Mouse (Mus musculus) heart, embryonic 14.5 days (tissue): ENCODE data around the gene Sucla2. TPM values are rescaled to one million over a fixed set of nuclear protein-coding genes. Genes with fewer than 3 reads are reported as not detected.

Experiments used
- ATAC-seq: fragments of 200-750 bp; cut with Nextera tagmentation; 2 replicates; pipeline ENCODE4 v1.8.0; 2017; ENCODE audit warnings: low read depth, moderate TSS enrichment; ENCODE audit not compliant: insufficient number of reproducible peaks, insufficient read depth, low FRiP score
- H3K27ac ChIP-seq, 2 experiments: fragments of 200-500 bp in 1 of 2; fragments of 300-500 bp in 1 of 2; sonication (generic) in 1 of 2; replicated peaks in 1 of 2; 2 replicates each; pipeline ENCODE4 v1.5.1; 2012 to 2014; ENCODE audit warnings: low read depth in 2 of 2, low read length in 2 of 2, control low read depth in 1 of 2, mild to moderate bottlenecking in 1 of 2, mixed read lengths in 1 of 2; ENCODE audit not compliant: control insufficient read depth in 1 of 2, insufficient read depth in 1 of 2
- H3K27me3 ChIP-seq: fragments of 300-500 bp; sonication (generic); 2 replicates; pipeline ENCODE4 v1.6.1; 2014; ENCODE audit warnings: mild to moderate bottlenecking, low read length, control low read depth; ENCODE audit not compliant: control insufficient read depth, insufficient read depth
- H3K36me3 ChIP-seq: fragments of 300-500 bp; sonication (generic); 2 replicates; pipeline ENCODE4 v1.6.1; 2014; ENCODE audit warnings: mild to moderate bottlenecking, control low read depth, low read length, mixed read lengths; ENCODE audit not compliant: control insufficient read depth, insufficient read depth
- H3K4me1 ChIP-seq, 2 experiments: fragments of 200-500 bp in 1 of 2; fragments of 300-500 bp in 1 of 2; sonication (generic) in 1 of 2; 2 replicates each; pipeline ENCODE4 v1.6.1; 2012 to 2014; ENCODE audit warnings: low read length in 2 of 2, control low read depth in 1 of 2, mixed read lengths in 1 of 2; ENCODE audit not compliant: control insufficient read depth in 2 of 2, insufficient read depth in 2 of 2
- H3K4me2 ChIP-seq: fragments of 300-500 bp; sonication (generic); 2 replicates; pipeline ENCODE4 v1.6.1; 2014; ENCODE audit warnings: mild to moderate bottlenecking, low read length
- H3K4me3 ChIP-seq, 2 experiments: fragments of 200-500 bp in 1 of 2; fragments of 300-500 bp in 1 of 2; sonication (generic) in 1 of 2; 2 replicates each; pipeline ENCODE4 v1.5.1; 2012 to 2014; ENCODE audit warnings: low read length in 2 of 2, mild to moderate bottlenecking in 2 of 2, control low read depth in 1 of 2, low read depth in 1 of 2, moderate library complexity in 1 of 2; ENCODE audit not compliant: control insufficient read depth in 1 of 2, insufficient read depth in 1 of 2
- H3K9ac ChIP-seq: fragments of 300-500 bp; sonication (generic); 2 replicates; pipeline ENCODE4 v1.6.1; 2014; ENCODE audit warnings: mild to moderate bottlenecking, low read length
- H3K9me3 ChIP-seq: fragments of 300-500 bp; sonication (generic); 2 replicates; pipeline ENCODE4 v1.6.1; 2016; ENCODE audit warnings: low read length, control low read depth; ENCODE audit not compliant: control insufficient read depth
- WGBS: fragments of 180-500 bp; shearing (Covaris S2); extraction: QIAGEN DNeasy Blood & Tissue Kit; methylation state at CpG from one replicate; pipeline ENCODE4 v1.1.7; 2014; 5-methylcytosine and 5-hydroxymethylcytosine counted together
- polyA plus RNA-seq: library from polyadenylated mRNA; unstranded; fragments of >200 nt; fragmentation: Nextera tagmentation; extraction: Ambion mirVana; gene quantifications from 2 replicates; pipeline ENCODE4 v1.2.1, GENCODE M21; 2014

Sucla2 gene
- polyA plus RNA-seq, 1 experiment from 2014 or later, result 240 TPM

GRCm38 (mm10) chr14:73484366-73485110 lies 40.6 kb upstream of the Sucla2 start:
- WGBS, result 72% methylated on average over 3 of the region's 3 CpGs
- H3K4me2 ChIP-seq, result no peak overlapping the region
- H3K4me3 ChIP-seq, result no peak overlapping the region
- H3K27me3 ChIP-seq, result no peaks in the 10 kb centered on the region
- no peaks in the 10 kb centered on the region for H3K9me3 ChIP-seq
- no peak overlapping the region for H3K9ac ChIP-seq
- no peak overlapping the region for H3K27ac ChIP-seq
- peaks cover 0 to 7% of the 10 kb centered on the region in 2 experiments; a peak in 2 of 4 replicates for H3K4me1 ChIP-seq
- no peaks in the 10 kb centered on the region for H3K36me3 ChIP-seq
- no peak for ATAC-seq

GRCm38 (mm10) chr14:73486641-73487040 lies 38.5 kb upstream of the Sucla2 start:
- peaks cover 0 to 5% of the 10 kb centered on the region in 2 experiments; a peak in 1 of 4 replicates for H3K4me1 ChIP-seq
- H3K27ac ChIP-seq, result no peak overlapping the region
- H3K4me2 ChIP-seq, result no peak overlapping the region
- no peak overlapping the region for H3K9ac ChIP-seq
- no peaks in the 10 kb centered on the region for H3K36me3 ChIP-seq
- no peaks in the 10 kb centered on the region for H3K9me3 ChIP-seq
- 30% methylated on average over 5 of the region's 5 CpGs for WGBS
- H3K27me3 ChIP-seq, result no peaks in the 10 kb centered on the region
- no peak overlapping the region for H3K4me3 ChIP-seq
- ATAC-seq, result no peak; the same call in 1 of the 2 replicates

GRCm38 (mm10) chr14:73493356-73493755 lies 31.8 kb upstream of the Sucla2 start:
- no peak overlapping the region for H3K4me2 ChIP-seq
- no peak overlapping the region for H3K27ac ChIP-seq
- H3K4me1 ChIP-seq, result peaks cover 2 to 5% of the 10 kb centered on the region in 2 experiments
- H3K9me3 ChIP-seq, result no peaks in the 10 kb centered on the region
- no peaks in the 10 kb centered on the region for H3K36me3 ChIP-seq
- no peak overlapping the region for H3K4me3 ChIP-seq
- no peak for ATAC-seq
- H3K27me3 ChIP-seq, result no peaks in the 10 kb centered on the region
- WGBS, result 90% methylated on average over 6 of the region's 6 CpGs
- H3K9ac ChIP-seq, result no peak overlapping the region

GRCm38 (mm10) chr14:73494122-73494521 lies 31.0 kb upstream of the Sucla2 start:
- no peak overlapping the region for H3K27ac ChIP-seq
- ATAC-seq, result no peak; the same call in 1 of the 2 replicates
- H3K36me3 ChIP-seq, result no peaks in the 10 kb centered on the region
- peaks cover 2 to 5% of the 10 kb centered on the region in 2 experiments for H3K4me1 ChIP-seq
- H3K4me2 ChIP-seq, result no peak overlapping the region
- no peak overlapping the region for H3K4me3 ChIP-seq
- no peaks in the 10 kb centered on the region for H3K27me3 ChIP-seq
- no peaks in the 10 kb centered on the region for H3K9me3 ChIP-seq
- H3K9ac ChIP-seq, result no peak overlapping the region
- WGBS, result 54% methylated on average over 6 of the region's 6 CpGs

GRCm38 (mm10) chr14:73495753-73496152 lies 29.4 kb upstream of the Sucla2 start:
- no peak for ATAC-seq

GRCm38 (mm10) chr14:73501283-73501682 lies 23.8 kb upstream of the Sucla2 start:
- Histone ChIP-seq H3K9ac (no peak overlapping the region), H3K27ac (no peak overlapping the region), H3K27me3 (no peaks in the 10 kb centered on the region), H3K36me3 (no peaks in the 10 kb centered on the region), H3K9me3 (no peaks in the 10 kb centered on the region), H3K4me1 (peaks cover 12% of the 10 kb centered on the region in 2 experiments), H3K4me2 (no peak overlapping the region), H3K4me3 (no peak overlapping the region)
- no peak for ATAC-seq
- 89% methylated on average over 9 of the region's 9 CpGs for WGBS

More at GRCm38 (mm10) chr14:73495753-73496152, 29.4 kb upstream of the Sucla2 start:
- H3K36me3 ChIP-seq, result no peaks in the 10 kb centered on the region
- 64% methylated on average over 7 of the region's 7 CpGs for WGBS
- H3K27ac ChIP-seq, result no peak overlapping the region
- H3K9me3 ChIP-seq, result no peaks in the 10 kb centered on the region
- no peaks in the 10 kb centered on the region for H3K27me3 ChIP-seq
- H3K4me2 ChIP-seq, result no peak overlapping the region
- no peak overlapping the region for H3K4me3 ChIP-seq
- no peak overlapping the region for H3K9ac ChIP-seq
- H3K4me1 ChIP-seq, result peaks cover 2 to 5% of the 10 kb centered on the region in 2 experiments

GRCm38 (mm10) chr14:73501721-73502120 lies 23.4 kb upstream of the Sucla2 start:
- ATAC-seq, result no peak
- H3K36me3 ChIP-seq, result no peaks in the 10 kb centered on the region
- no peak overlapping the region for H3K4me3 ChIP-seq
- peaks cover 12% of the 10 kb centered on the region in 2 experiments for H3K4me1 ChIP-seq
- H3K9me3 ChIP-seq, result no peaks in the 10 kb centered on the region
- no peaks in the 10 kb centered on the region for H3K27me3 ChIP-seq
- no peak overlapping the region for H3K4me2 ChIP-seq
- WGBS, result 58% methylated on average over 6 of the region's 6 CpGs
- H3K27ac ChIP-seq, result peak overlapping the region; percentile 30 to 57; a peak in 3 of 4 replicates
- H3K9ac ChIP-seq, result no peak overlapping the region
